Mouse (Mus musculus) gastrocnemius, adult 2 months (tissue): ENCODE data around the gene Nr0b1. TPM values are rescaled to one million over a fixed set of nuclear protein-coding genes. Genes with fewer than 3 reads are reported as not detected.

Source experiments
- DNase-seq: peaks from one replicate; pipeline ENCODE4 v3.0.0; 2022
- H3K27ac ChIP-seq: fragments of 200-600 bp; 2 replicates; pipeline ENCODE4 v1.8.1; 2022; ENCODE audit warnings: mild to moderate bottlenecking
- H3K4me3 ChIP-seq: fragments of 200-600 bp; 2 replicates; pipeline ENCODE4 v1.8.1; 2022; ENCODE audit warnings: mild to moderate bottlenecking, moderate library complexity
- CTCF ChIP-seq: fragments of 200-600 bp; IDR thresholded peaks from 2 replicates; pipeline ENCODE4 v1.8.1; 2022; ENCODE audit warnings: antibody characterized with exemption, mild to moderate bottlenecking, moderate library complexity
- intact Hi-C: fragments of 180-260 bp; cut with DNase I; formaldehyde crosslinking; loops from one replicate; pipeline ENCODE4 v1.15.1; 2025
- long read RNA-seq, 2 experiments: library from polyadenylated mRNA; stranded (forward); transcript quantifications; one replicate each; pipeline ENCODE4 v2.0.0; 2021
- total RNA-seq, 2 experiments: library from RNA; stranded (reverse); gene quantifications; 2 replicates each; pipeline ENCODE4 v1.2.3; 2021

Nr0b1 gene
- not detected for total RNA-seq
- long read RNA-seq, experiment 1: 0 reads
- long read RNA-seq, experiment 2: 0 reads

GRCm38 (mm10) chrX:86191614-86192419 is at the start of gene Nr0b1:
Gene Nr0b1, plus strand, starts transcription at chrX:86191764.
- TF ChIP-seq CTCF: no peak

GRCm38 (mm10) chrX:86187250-86187649 is 4.3 kb upstream of the Nr0b1 start:
- intact Hi-C loops: no loop called here
- no peak for TF ChIP-seq CTCF
- no peak overlapping the region for H3K27ac ChIP-seq
- DNase-seq: no peak
- H3K4me3 ChIP-seq: no peak overlapping the region

More at GRCm38 (mm10) chrX:86191614-86192419, at the start of gene Nr0b1:
- Histone ChIP-seq H3K4me3 (no peak within 1 kb of the TSS), H3K27ac (no peak within 1 kb of the TSS)
- intact Hi-C loops: no loop called here
- DNase-seq: no peak

DNA sequence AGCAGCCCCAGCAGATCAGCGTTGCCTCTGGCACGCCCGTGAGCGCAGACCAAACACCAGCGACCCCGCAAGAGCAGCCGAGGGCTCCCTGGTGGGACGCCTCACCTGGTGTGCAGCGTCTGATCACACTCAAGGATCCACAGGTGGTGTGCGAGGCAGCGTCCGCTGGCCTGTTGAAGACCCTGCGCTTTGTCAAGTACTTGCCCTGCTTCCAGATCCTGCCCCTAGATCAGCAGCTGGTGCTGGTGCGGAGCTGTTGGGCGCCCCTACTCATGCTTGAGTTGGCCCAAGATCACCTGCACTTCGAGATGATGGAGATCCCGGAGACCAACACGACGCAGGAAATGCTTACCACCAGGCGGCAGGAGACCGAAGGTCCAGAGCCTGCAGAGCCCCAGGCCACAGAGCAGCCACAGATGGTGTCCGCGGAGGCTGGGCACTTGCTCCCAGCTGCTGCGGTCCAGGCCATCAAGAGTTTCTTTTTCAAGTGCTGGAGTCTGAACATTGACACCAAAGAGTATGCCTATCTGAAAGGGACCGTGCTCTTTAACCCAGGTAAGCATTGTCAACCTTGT is 943 bp downstream of the Nr0b1 start:
- no peak for TF ChIP-seq CTCF
- no peak overlapping the region for H3K4me3 ChIP-seq
- no peak overlapping the region for H3K27ac ChIP-seq
- no peak for DNase-seq
- intact Hi-C loops: no loop called here

DNA sequence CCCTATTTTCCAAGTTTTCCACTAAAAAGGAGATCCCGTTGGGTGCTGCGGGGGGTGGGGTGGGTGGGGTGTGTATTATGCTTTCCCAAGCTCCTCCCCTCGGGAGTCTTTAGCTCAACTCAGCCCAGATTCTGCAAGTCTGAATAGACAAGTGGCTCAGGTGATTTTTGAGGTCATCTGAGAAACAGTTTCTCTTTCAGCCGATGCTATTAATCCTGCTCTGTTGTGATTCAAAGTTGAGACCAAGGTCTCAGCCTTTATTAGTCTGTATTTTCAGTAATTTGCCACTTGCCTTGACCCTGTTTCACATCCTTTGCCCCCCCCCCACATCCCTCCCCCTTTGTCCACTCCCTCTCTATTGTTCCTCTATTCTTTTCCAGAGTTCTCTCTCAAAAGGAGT is 1.8 kb downstream of the Nr0b1 start:
- intact Hi-C loops: no loop called here
- no peak overlapping the region for H3K27ac ChIP-seq
- no peak for TF ChIP-seq CTCF
- H3K4me3 ChIP-seq: no peak overlapping the region
- no peak for DNase-seq

DNA sequence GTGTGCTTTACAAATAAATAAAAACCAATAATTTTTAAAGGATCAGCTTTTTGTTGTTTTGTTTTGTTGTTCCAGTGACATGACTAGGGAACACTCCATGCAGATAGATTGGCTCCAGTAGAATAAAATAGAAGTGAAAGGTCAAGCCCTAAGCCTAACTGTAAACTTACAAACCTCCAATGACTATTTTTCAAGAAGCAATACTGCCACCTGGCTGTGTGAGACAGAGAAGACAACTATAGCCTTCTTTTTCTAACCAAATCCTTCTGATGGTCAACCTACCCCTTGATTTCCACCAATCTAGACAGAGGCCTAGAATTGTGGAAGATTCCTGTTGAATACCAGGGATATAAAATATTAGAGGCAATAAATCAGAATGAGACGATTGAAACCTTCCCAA is 45.7 kb downstream of the Nr0b1 start:
- Histone ChIP-seq H3K27ac (no peak overlapping the region), H3K4me3 (no peak overlapping the region)
- intact Hi-C loops: no loop called here
- no peak for TF ChIP-seq CTCF
- DNase-seq: no peak

Other genes with a start within 250 kb of the Nr0b1 start
- not detected for gene Samt3, start 147.6 kb upstream of the Nr0b1 start, total RNA-seq
- gene Mageb4, start 113.3 kb downstream of the Nr0b1 start, total RNA-seq: not detected